Mouse (Mus musculus) hindbrain, embryonic 11.5 days (tissue): Measurements from ENCODE around the gene Pts. TPM values are rescaled to one million over a fixed set of nuclear protein-coding genes. Genes with fewer than 3 reads are reported as not detected.
A peak's percentile ranks its signal among the peaks of the same experiment; 100 is the strongest.

Experiments
- ATAC-seq: fragments of 200-750 bp; cut with Nextera tagmentation; 2 replicates; pipeline ENCODE4 v1.8.0; 2017; ENCODE audit warnings: mild to moderate bottlenecking, moderate TSS enrichment, moderate library complexity; ENCODE audit not compliant: low FRiP score
- DNase-seq: peaks from one replicate; pipeline ENCODE4 v3.0.0-alpha.2; 2015; ENCODE audit warnings: low spot score
- H3K27ac ChIP-seq: fragments of 300-500 bp; sonication (generic); 2 replicates; pipeline ENCODE4 v1.5.1; 2014; ENCODE audit warnings: mild to moderate bottlenecking, low read depth, low read length
- H3K27me3 ChIP-seq: fragments of 300-500 bp; sonication (generic); 2 replicates; pipeline ENCODE4 v1.6.1; 2014; ENCODE audit warnings: mild to moderate bottlenecking, low read length, moderate library complexity, mixed read lengths; ENCODE audit not compliant: control insufficient read depth, insufficient read depth
- H3K36me3 ChIP-seq: fragments of 300-500 bp; sonication (generic); 2 replicates; pipeline ENCODE4 v1.6.1; 2014; ENCODE audit warnings: mild to moderate bottlenecking, low read length, moderate library complexity, mixed read lengths; ENCODE audit not compliant: control insufficient read depth, insufficient read depth
- H3K4me1 ChIP-seq: fragments of 300-500 bp; sonication (generic); replicated peaks from 2 replicates; pipeline ENCODE4 v1.6.1; 2014; ENCODE audit warnings: low read length, mixed read lengths; ENCODE audit not compliant: control insufficient read depth, insufficient read depth
- H3K4me2 ChIP-seq: fragments of 300-500 bp; sonication (generic); replicated peaks from 2 replicates; pipeline ENCODE4 v1.6.1; 2014; ENCODE audit warnings: mild to moderate bottlenecking, low read depth, low read length
- H3K4me3 ChIP-seq: fragments of 300-500 bp; sonication (generic); 2 replicates; pipeline ENCODE4 v1.5.1; 2014; ENCODE audit warnings: low read depth, low read length
- H3K9ac ChIP-seq: fragments of 300-500 bp; sonication (generic); 2 replicates; pipeline ENCODE4 v1.6.1; 2014; ENCODE audit warnings: low read depth, low read length
- H3K9me3 ChIP-seq: fragments of 300-500 bp; sonication (generic); 2 replicates; pipeline ENCODE4 v1.6.1; 2016; ENCODE audit warnings: low read length; ENCODE audit not compliant: control insufficient read depth
- WGBS: fragments of 180-500 bp; shearing (Covaris S2); extraction: QIAGEN DNeasy Blood & Tissue Kit; methylation state at CpG from one replicate; pipeline ENCODE4 v1.1.7; 2014; 5-methylcytosine and 5-hydroxymethylcytosine counted together
- polyA plus RNA-seq: library from polyadenylated mRNA; unstranded; fragments of >200 nt; fragmentation: Nextera tagmentation; extraction: Ambion mirVana; gene quantifications from 2 replicates; pipeline ENCODE4 v1.2.1, GENCODE M21; 2014

Pts gene
- polyA plus RNA-seq, 1 experiment from 2014 or later = 98.2 TPM

- WGBS = 90% methylated on average over 5 of the region's 5 CpGs
- no peak for ATAC-seq
- no peak for DNase-seq
These were observed 6.0 kb downstream of the Pts start for GRCm38 (mm10) chr9:50522574-50522973.

GRCm38 (mm10) chr9:50521562-50521961 is 7.0 kb downstream of the Pts start:
- 73% methylated on average over 2 of the region's 2 CpGs for WGBS
- ATAC-seq (no peak), DNase-seq (no peak)

More at GRCm38 (mm10) chr9:50522574-50522973, 6.0 kb downstream of the Pts start:
- Histone ChIP-seq H3K4me1 (no peaks in the 10 kb centered on the region), H3K4me3 (no peak overlapping the region), H3K9ac (no peak overlapping the region), H3K36me3 (no peaks in the 10 kb centered on the region), H3K27ac (no peak overlapping the region), H3K9me3 (no peaks in the 10 kb centered on the region), H3K4me2 (no peak overlapping the region), H3K27me3 (no peaks in the 10 kb centered on the region)

GRCm38 (mm10) chr9:50520748-50521147 is 7.8 kb downstream of the Pts start:
- no peak for ATAC-seq
- no peaks in the 10 kb centered on the region for H3K4me1 ChIP-seq
- no peak for DNase-seq
- no peak overlapping the region for H3K9ac ChIP-seq
- H3K4me3 ChIP-seq = no peak overlapping the region
- 94% methylated on average over 6 of the region's 6 CpGs for WGBS
- H3K9me3 ChIP-seq = no peaks in the 10 kb centered on the region
- H3K36me3 ChIP-seq = no peaks in the 10 kb centered on the region
- H3K27ac ChIP-seq = no peak overlapping the region
- no peak overlapping the region for H3K4me2 ChIP-seq
- H3K27me3 ChIP-seq = no peaks in the 10 kb centered on the region

More at GRCm38 (mm10) chr9:50521562-50521961, 7.0 kb downstream of the Pts start:
- no peak overlapping the region for H3K27ac ChIP-seq
- H3K36me3 ChIP-seq = no peaks in the 10 kb centered on the region
- H3K4me3 ChIP-seq = no peak overlapping the region
- no peaks in the 10 kb centered on the region for H3K9me3 ChIP-seq
- H3K4me1 ChIP-seq = no peaks in the 10 kb centered on the region
- no peak overlapping the region for H3K4me2 ChIP-seq
- no peaks in the 10 kb centered on the region for H3K27me3 ChIP-seq
- H3K9ac ChIP-seq = no peak overlapping the region

DNA sequence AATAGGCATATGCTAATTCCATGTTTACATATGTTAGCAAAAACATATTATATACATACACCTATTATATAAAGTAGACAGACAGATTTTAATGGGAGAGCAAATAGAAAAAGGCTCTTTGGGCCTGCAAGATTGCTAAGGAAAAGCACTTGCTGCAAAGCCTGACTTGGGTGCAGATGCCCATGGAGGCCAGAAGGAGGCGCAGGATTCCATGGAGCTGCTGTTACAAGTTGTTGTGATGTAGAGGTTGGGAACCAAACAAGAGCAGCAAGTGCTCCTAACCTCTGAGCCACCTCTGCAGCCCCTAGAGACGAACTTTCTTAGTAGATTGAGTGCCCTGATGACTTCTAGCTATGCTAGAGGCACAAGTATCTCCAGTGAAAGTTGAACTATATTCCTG is 9.7 kb downstream of the Pts start:
- ATAC-seq = no peak
- Histone ChIP-seq H3K4me3 (no peak overlapping the region), H3K36me3 (no peaks in the 10 kb centered on the region), H3K27me3 (no peaks in the 10 kb centered on the region), H3K9ac (no peak overlapping the region), H3K4me2 (no peak overlapping the region), H3K9me3 (no peaks in the 10 kb centered on the region), H3K27ac (no peak overlapping the region), H3K4me1 (no peaks in the 10 kb centered on the region)
- peak; percentile 62 for DNase-seq
- 9% methylated on average over 2 of the region's 2 CpGs for WGBS

- H3K9ac ChIP-seq = no peak overlapping the region
- ATAC-seq (no peak), DNase-seq (no peak)
- no peak overlapping the region for H3K4me3 ChIP-seq
- H3K4me2 ChIP-seq = no peak overlapping the region
- no peak overlapping the region for H3K27ac ChIP-seq
- H3K9me3 ChIP-seq = no peaks in the 10 kb centered on the region
- no peaks in the 10 kb centered on the region for H3K27me3 ChIP-seq
- H3K36me3 ChIP-seq = no peaks in the 10 kb centered on the region
- no peaks in the 10 kb centered on the region for H3K4me1 ChIP-seq
- WGBS = 89% methylated on average over 5 of the region's 5 CpGs
These were observed 13.1 kb downstream of the Pts start for GRCm38 (mm10) chr9:50515462-50515861.

GRCm38 (mm10) chr9:50507570-50507969 is 21.0 kb downstream of the Pts start:
- H3K27me3 ChIP-seq = no peaks in the 10 kb centered on the region
- H3K9me3 ChIP-seq = no peaks in the 10 kb centered on the region
- ATAC-seq (no peak), DNase-seq (no peak)
- no peak overlapping the region for H3K4me2 ChIP-seq
- H3K4me3 ChIP-seq = no peak overlapping the region
- H3K9ac ChIP-seq = no peak overlapping the region
- no peaks in the 10 kb centered on the region for H3K36me3 ChIP-seq
- WGBS = 84% methylated on average over 7 of the region's 7 CpGs
- H3K4me1 ChIP-seq = no peaks in the 10 kb centered on the region
- H3K27ac ChIP-seq = no peak overlapping the region

GRCm38 (mm10) chr9:50505405-50505804 is 23.1 kb downstream of the Pts start:
- DNase-seq (no peak), ATAC-seq (no peak)
- H3K4me3 ChIP-seq = no peak overlapping the region
- H3K4me1 ChIP-seq = no peaks in the 10 kb centered on the region
- no peaks in the 10 kb centered on the region for H3K9me3 ChIP-seq
- H3K27ac ChIP-seq = no peak overlapping the region
- no peak overlapping the region for H3K9ac ChIP-seq
- WGBS = 60% methylated on average over 6 of the region's 6 CpGs
- H3K27me3 ChIP-seq = no peaks in the 10 kb centered on the region
- no peaks in the 10 kb centered on the region for H3K36me3 ChIP-seq
- H3K4me2 ChIP-seq = no peak overlapping the region

DNA sequence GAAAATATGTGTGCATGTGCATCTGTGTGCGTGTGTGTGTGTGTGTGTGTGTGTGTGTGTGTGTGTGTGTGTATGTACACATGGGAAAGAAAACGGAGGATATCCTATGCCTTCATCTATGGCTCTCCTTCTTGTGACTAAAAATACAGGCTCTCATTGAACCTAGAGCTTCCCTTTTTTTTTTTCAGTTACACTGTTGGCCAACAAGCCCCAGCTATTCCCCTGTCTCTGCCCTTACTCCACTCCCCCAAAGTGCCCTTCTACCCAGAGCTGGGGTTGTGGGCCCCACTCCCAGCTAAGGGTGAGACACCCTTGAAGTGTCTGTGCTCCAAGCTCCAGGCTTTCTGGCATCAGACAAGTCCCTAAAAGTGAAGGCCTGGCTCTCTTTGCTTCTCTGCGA is 25.6 kb downstream of the Pts start:
- no peaks in the 10 kb centered on the region for H3K4me1 ChIP-seq
- H3K9ac ChIP-seq = no peak overlapping the region
- H3K9me3 ChIP-seq = no peaks in the 10 kb centered on the region
- no peaks in the 10 kb centered on the region for H3K36me3 ChIP-seq
- no peak overlapping the region for H3K27ac ChIP-seq
- ATAC-seq (no peak), DNase-seq (no peak)
- no peak overlapping the region for H3K4me3 ChIP-seq
- H3K4me2 ChIP-seq = no peak overlapping the region
- H3K27me3 ChIP-seq = no peaks in the 10 kb centered on the region
- 88% methylated on average over 3 of the region's 3 CpGs for WGBS

GRCm38 (mm10) chr9:50500974-50501501 is 27.5 kb downstream of the Pts start:
- Histone ChIP-seq H3K4me3 (peak overlapping the region; percentile 16), H3K27ac (no peak overlapping the region), H3K36me3 (no peaks in the 10 kb centered on the region), H3K9me3 (no peaks in the 10 kb centered on the region), H3K4me2 (peak overlapping the region; percentile 24), H3K27me3 (no peaks in the 10 kb centered on the region), H3K9ac (peak overlapping the region; percentile 15; the same call in 1 of the 2 replicates), H3K4me1 (no peaks in the 10 kb centered on the region)
- ATAC-seq = peak; percentile 75
- DNase-seq = peak; percentile 68
- WGBS = 30% methylated on average over 14 of the region's 14 CpGs
